Mouse (Mus musculus): Measurements from ENCODE around the gene Prrt3.

- TF ChIP-seq POLR2A (IDR thresholded peaks at IDR 0.05; ENCODE audit: low read depth, low read length) (no peak), CTCF (IDR thresholded peaks at IDR 0.05; ENCODE audit: borderline replicate concordance, insufficient read depth, low read length) (no peak)
These were observed 21.0 kb downstream of the Prrt3 start for GRCm38 (mm10) chr6:113480555-113481373.
